Mouse (Mus musculus): ENCODE measurements at regions not wholly inside any gene's neighbourhood (a gene's known extent, or its start where the extent isn't known, plus 50 kb on each side); places are given as distances from the start of the nearest gene placed in this dataset.

DNA sequence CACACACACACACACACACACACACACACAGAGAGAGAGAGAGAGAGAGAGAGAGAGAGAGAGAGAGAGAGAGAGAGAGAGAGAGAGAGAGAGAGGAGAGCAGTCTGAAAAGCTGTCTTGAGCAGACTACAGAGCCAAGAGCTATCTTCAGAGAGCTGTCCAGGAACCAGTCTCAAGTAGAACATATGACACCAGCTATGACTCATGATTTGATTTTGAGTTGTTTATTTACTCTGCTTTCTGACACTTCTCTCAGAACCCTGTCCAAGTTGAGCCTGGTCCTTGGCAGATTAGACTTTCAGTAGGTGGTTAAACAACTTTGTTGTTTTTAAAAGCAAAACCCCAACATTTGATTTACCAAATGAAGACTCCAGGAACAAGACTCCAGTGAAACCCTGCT, 420.8 kb upstream of the Lcorl start:
- no peak for DNase-seq (ENCODE audit: low read depth)

DNA sequence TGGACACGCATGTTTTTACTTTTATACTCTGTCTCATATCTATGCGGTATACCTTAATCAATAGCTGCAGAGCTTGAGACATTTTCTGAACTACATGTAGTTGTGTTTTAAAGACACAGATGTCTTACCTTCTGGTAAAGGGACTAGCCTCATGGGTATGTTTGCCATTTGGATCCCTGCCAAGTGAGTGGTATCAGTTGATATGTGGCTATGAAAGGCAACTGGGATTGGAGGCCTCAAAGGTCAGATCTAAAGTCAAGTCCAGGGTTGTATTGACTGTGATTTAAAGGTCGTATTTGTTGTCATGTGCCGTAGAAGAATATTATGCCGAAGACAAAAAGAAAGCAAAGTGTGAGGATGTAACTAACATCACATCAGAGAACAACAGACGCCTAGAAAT, 399.3 kb upstream of the Lcorl start:
- DNase-seq (ENCODE audit: low read depth): no peak

DNA sequence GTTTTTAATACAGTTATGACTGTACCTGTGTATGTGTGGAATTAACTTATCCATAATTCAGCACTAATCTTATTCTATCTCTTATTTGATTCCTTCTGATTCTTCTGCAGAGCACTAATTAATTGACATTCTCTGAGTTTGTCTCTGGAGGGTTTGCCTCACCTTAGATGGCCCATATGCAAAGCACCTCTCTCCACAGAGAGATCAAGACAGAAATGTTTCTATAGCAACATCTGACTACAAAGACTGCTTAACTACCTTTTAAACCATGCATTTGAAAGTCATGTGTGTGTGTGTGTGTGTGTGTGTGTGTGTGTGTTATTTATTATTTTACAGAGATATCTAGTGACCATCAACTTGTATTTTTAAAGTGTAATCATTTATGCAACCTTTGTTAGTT, 396.5 kb upstream of the Lcorl start:
- DNase-seq (ENCODE audit: low read depth): no peak

DNA sequence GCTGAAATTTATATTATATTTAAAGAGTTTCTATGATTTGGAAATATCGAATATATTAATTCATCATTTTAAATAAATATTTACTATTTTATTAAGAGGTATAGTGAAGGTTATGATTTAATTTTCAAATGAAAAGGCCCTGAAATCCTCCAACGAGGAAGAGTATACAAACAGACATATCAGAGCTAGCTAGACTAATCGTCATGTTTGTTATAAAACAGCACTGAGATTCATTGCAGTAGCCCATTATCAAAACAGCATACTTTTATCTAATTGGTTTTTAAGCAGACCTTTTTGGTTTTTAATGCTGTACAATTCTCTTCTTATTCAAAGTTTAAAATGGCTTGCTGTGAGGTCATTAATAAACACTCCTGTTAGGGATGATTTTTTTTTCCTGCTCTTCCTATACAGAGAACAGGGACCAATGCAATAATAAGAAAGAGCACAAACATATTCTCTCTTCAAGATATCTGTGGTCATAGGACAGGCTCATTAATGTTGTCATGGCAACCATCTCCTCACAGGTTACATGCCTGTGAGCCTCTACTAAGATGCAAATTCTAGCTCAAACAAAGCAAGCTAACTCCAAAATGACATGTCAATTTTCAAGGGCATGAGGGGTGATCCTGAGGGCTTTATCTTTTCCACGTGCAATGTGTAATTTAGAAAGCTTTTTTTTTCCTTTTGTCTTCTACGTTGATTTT, 378.1 kb upstream of the Lcorl start:
- DNase-seq (ENCODE audit: low read depth): no peak

DNA sequence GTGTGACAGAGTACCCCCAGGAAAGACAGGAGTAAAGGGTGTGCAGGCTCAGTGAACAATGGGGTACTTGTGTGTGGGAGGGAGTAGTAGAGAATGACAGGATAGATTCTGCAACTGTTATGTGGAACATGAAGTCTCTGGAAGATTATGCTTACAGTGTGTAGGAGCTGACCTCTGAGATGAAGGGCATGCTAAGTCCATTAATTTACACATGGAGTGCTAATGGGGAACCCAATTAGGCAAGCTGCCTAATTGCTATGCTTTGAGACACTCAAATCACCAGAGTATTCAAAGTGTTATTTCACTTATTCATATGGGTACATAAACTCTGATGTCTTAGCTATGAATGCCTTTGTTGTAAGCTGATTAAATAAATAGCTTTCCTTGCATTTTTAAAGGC, 375.4 kb upstream of the Lcorl start:
- DNase-seq (ENCODE audit: low read depth): no peak

DNA sequence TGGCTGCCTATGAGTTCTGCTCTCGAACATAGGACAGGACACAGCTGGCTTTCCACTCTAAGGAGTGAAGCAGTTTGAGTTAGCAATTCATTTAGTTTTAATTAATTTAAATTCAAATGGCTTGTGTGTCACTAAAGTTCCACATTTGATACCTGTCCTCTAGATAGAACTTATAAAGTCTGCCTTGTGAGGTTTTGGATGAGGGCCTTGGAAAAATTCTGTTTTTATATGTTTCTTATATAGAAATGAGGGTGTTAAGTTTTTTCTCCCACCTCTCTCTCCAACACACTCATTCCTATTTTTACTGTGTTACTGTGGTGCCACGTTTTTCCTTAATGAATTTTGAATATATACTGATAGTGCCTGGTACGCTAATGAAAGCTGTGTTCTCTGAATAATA, 371.3 kb upstream of the Lcorl start:
- no peak for DNase-seq (ENCODE audit: low read depth)

DNA sequence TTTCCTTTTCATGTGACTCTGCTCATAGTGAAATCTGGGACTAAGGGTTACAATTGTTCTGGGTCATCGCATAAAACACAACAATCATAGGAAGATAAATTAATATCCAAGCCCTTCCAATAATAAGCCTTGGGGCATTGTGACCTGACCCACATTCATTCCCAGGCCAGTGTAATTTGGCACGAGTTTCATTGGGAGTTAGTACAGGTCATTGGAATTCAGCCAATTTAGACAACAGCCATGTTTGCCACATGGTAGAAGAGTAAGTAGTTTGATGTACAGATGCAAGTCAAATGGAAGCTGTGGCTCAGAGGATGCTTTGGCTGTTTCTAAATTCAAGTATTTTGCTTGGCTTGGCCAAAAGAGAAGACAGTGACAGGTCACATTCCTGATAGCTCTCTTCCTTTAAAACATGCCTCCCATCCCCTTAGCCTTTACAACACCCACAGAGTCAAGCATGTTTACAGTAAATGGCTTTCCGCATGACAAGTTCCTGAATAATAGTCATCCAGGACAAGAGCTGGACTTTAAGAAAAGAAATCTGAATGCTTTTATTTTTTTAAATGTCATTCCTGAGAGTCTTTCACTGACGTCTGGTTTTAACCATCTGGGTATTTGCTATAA, 355.5 kb upstream of the Lcorl start:
- DNase-seq (ENCODE audit: low read depth): no peak

DNA sequence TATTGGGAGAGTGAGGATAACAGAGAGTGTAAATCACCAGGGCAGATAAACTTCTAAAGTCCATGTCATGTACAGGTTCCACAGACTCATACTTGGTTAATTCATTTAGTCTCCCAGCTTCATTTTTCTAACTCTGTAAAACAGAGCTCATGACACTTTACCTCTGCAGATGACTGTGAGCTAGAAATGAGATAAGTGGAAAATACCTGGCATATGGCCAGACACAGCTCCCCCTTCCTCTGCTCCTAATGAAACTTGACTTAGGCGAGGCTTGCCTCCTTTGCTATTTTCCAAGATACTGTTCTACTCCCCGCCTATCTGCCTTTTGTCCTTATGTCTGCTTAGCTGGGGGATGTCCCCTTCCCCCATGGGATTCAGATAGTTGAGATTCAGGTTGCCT, 351.7 kb upstream of the Lcorl start:
- no peak for DNase-seq (ENCODE audit: low read depth)

DNA sequence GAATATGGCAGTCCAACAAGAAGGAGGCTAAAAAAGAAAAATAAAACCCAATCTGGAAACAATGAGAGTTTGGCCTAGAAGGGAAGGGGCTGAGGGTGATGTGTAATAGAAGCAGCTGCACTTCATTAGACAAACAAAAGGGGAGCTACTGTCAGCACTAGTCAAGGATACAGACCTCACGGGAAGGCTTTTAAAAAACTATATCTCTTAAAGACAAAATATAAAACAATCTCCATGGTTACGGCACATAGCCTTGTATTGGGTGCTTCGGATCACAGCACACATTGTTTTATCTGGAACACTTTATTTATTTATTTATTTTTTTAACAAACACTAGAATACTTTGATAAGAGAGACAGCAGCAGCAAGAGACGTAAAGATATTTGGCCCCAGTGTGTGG, 346.3 kb upstream of the Lcorl start:
- DNase-seq (ENCODE audit: low read depth): no peak

DNA sequence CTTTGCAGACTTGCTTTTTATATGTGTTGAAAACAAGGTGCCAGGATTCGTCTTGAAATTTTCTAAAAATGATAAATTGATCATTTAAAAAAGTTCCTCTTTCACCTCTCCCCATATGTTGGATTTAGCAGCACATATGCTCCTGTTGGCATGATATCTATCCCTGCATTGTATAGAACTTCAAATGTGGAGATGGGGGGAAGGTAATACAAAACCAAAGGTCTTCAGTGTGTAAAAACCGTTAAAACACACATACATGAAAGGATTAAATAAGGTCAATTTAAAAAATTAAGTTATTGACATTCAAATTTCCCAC, 345.0 kb upstream of the Lcorl start:
- no peak for DNase-seq (ENCODE audit: low read depth)

DNA sequence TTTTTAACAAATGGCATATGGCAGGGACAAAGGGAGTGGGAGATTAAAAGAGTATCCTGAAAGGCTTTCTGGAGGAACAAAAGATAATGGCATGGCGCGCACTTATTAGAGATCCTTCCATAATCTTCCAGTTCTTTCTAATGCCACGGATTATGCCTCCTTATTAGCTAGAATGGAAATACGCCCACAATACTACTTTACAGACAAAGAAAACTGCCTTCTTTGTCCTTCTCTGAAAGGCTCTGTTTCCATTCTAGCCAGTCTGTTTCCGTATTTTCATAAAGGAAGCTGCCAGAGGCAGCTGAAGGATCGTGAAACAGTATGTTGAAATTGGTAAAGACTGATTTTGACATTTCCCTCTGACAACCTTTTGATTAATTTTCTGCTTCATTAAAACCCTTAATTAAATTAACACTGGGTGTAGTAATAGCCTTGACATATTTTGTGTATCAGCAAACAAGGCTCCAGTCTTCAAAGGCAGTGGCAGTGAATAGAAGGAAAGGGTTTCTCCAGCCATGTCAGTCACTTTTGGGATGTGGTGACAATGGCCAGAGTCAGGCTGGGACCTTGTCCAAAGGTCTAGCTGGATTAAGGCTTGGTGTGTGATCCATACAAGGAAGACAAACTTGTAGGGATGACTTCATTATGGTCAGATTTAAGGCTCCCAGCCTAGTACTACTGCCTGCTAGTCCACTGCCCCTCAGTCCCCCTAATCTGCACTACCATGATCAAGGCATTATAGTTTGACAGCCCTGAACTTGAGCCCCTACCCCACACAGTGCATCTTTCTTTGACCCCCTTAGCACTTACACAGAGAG, 344.4 kb upstream of the Lcorl start:
- no peak for DNase-seq (ENCODE audit: low read depth)

DNA sequence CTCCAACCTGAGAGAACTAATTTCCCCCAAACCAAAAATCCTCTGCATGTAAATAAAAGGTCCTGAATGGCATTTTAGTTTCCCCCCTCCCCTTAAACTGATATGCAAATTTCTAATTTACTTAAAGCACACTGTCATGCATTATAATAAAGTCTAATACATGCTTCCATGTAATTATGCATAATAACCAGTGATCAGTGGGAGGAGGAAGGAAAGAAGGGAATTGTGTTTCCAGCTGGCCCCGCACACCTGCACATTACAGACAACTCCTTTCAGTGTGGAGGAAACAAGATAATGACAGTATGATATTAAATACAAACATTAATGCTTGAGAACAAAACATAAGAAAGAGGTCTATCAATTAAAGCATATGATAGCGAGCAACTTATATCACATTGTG, 329.5 kb upstream of the Lcorl start:
- no peak for DNase-seq (ENCODE audit: low read depth)

DNA sequence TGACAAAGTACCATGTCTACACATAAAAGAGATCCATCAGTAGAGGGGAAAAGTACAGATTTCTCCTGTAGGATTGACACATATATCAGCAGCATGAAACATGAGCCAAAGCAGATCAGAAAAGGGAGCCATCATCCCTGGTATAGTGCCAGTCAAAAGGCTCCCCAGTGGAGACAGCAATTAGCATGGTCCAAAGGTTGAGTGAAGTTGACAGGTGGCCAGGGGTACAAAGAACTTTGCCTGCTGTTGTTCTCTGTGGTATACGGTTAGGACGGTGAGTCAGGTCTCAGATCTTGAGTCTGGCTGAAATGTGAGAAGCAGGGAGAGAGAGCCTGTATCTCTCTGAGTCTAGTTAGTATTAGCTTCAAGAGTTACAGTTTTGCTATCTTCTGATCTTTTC, 324.7 kb upstream of the Lcorl start:
- DNase-seq (ENCODE audit: low read depth): no peak

DNA sequence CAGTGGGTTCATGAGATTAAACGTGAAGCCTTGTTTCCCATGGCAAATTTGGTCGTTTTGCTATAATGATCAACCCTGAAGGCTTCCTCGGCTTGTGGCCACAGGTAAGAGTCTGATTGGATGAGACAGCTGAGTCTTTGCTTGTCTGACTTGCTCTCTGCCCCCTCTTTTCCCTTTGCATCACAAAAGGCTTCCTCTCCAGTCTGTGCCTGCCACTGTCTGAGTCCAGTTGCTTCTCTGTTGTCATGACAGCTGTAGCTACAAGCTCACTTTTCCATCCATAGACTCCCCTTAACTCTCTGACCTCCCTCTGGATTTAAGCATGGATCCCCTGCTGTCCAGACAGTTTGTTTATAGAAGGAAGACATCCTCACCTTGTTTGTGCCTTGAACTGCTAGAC, 314.9 kb upstream of the Lcorl start:
- DNase-seq (ENCODE audit: low read depth): no peak

DNA sequence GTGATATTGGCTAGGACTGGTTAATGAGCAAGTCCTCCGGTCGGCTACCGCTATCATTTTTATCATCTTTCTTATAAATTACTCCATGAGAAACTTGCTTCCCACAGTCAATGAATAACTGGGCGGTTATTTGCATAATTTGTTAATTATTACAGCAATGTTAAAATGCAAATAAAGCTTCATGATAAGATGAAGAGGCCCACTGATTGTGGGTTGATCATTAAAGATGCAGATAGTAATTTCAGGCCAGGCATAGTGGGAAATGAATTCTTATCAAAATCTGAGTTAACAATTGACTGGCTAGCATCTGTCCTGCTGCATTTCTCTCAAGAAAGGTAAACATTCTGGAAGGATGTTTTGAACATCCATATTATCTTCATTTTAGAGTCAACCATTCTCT, 303.4 kb upstream of the Lcorl start:
- no peak for DNase-seq (ENCODE audit: low read depth)

DNA sequence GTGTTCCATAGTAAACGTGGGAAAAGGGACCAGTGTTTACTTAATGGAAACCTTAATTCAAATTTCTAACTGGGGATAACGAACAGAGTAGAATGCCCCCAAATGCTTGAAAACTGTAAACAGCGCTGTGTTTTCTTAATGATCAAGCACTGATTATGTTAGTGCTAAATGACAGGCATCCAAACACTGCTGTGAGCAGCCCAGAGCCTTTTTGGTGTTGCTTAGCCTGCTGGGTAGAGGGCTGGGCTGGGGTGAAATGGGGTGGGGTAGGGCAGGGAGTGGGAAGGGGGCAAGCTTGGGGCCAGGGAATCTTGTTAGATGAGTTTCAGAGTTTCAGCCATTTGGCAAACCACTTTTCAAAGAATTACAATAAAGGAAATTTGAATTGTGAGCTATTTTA, 294.6 kb upstream of the Lcorl start:
- no peak for DNase-seq (ENCODE audit: low read depth)

DNA sequence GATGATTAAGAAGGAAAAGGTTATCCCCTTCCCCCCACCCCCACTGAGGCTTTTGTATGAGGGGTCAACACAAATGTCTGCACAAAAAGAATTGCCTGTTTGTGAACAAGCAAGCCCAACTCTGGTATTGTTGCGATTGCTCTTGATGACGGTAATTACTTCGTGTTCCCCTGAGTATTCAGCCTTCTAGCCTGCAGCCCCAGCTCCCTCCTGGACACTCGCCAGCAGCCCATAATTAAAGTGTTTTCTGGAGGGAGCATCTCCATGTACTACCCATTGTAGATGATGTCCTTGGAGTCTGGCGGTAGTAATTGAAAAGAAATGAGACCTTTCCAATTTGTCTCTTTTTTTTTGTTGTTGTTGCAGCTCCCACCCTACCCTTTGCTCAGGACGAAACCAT, 293.4 kb upstream of the Lcorl start:
- DNase-seq (ENCODE audit: low read depth): no peak

DNA sequence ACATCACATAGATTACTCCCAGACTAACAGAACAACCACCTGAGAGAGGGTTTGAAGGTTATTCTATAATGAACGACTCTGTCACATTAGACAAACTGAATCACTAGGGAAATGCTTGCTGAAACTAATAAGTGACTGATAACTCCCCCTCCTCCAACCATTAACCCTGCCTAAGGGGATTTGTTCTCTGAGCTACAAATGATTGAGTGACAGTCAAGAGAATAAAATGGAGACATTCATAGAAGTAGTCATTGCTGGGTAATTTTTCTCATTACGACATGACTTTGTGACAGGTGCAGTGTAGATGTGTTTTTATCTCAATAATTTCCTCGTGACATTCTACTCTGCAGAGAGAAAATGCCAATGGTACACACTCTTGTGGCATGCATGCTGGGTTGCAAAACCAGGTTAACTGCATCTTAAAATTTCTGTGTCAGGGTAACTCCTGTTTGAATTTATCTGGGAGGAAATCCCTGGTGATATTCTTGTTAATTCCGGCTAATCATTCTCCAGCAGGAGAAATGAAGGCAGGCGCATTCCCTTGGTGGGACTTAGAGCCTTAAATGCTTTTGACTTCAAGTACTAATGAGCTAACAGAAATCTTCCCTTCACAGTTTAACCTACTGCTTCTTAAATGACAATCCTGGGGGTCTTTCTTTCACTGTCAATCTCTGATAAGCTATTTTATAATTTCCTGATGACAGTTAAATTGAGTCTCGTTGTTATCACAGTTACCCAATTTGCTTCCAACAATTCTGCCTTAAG, 292.6 kb upstream of the Lcorl start:
- no peak for DNase-seq (ENCODE audit: low read depth)

DNA sequence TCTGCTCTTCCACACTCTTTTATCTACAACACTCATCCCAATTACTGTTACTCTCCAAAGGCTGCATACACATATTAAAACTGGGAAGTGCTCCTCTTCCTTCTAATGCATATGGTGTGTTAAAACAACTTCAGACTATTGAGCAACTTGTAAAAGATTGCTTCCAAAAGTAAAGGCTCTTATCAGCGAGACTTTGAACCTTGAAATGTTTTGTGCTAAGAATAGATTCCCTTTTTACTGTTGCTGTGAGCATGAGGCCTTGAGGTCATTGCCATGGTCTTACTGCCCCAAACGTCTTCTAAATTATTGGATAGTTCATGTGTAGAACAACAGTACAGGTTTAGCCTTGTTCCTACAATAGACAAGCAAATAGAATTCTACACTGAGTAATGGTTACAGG, 281.6 kb upstream of the Lcorl start:
- DNase-seq (ENCODE audit: low read depth): no peak

DNA sequence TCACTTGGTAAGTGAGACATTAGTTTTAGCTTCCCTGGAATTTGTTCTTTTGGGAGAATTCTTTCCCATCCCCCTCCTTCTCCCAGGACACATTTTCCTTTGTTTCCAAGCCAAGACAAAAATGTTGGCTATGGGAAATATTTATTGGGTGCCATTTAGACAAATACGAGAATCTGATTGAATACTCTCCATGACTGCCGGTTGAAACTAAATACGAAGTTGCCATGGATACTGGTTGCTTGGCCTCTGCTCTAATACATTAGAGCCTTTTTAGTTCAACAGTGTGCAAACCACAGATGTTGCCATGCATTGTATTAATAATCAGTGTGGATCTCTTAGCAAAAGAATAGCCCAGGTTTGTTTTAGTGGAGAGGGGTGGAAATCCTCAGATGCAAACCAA, 280.3 kb upstream of the Lcorl start:
- DNase-seq (ENCODE audit: low read depth): no peak

DNA sequence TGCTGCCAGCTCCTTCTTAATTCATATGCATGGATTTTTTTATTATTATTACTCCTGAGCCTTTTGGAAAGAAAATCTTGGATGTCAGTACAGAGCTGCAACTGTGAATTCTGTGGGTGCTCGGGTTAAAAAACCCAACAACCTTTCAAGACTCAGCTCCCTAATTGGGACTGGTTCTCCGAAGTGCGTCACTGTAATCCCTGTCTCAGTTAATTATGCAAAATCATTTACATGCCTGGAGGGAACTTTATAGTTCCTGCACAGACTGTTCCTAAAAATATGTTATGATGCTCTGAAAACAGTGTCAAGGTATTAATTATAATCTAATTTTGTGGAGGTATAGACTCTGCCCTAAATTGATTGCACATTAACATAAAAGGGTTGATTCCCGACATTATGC, 250.6 kb upstream of the Lcorl start:
- no peak for DNase-seq (ENCODE audit: low read depth)

DNA sequence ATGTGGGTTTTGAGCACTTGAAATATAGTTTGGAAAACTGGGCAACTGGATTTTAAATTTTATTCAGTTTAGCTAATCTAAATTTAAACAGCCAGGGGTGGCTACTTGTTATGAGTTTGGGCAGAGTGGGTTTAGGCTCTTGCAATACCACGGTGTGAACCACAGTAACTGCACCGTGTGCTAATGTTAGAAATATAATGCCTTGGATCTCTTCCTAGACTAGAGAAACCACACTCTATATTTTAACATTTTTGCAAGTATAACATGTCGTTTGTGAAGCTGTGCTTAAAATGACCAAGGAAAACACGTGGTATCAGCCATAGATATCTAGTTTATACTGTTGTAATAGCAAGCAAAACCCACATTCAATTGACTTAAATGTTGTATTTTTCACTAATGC, 245.9 kb upstream of the Lcorl start:
- DNase-seq (ENCODE audit: low read depth): no peak

DNA sequence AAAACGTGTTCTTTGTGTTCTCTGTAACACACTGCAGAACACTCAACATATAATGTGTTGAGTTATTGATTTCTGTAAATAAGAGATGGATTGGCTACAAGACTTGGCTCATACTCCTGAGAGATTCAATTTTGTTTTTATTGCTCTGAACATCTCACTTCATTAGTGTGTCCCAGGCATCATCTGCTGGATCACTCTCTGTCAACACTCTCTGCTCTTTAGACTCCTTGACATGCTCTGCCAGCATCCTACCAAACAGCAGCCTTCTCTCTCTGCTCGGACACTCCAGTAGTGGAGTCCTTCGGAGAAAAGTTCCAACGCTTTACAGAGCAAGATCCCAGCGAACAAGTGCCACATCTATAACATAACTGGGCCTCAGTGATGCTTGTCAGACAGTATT, 235.1 kb upstream of the Lcorl start:
- no peak for DNase-seq (ENCODE audit: low read depth)

Measured in gonadal fat pad, adult 2 months (tissue).